Mouse (Mus musculus) mesoderm, embryonic 11.5 days (tissue): Measurements from ENCODE around the gene Ubr4.
A peak's percentile ranks its signal among the peaks of the same experiment; 100 is the strongest.
"Not testable (repeated sequence)": the region's sequence is repeated elsewhere in the genome, so short reads cannot be mapped to it uniquely, and the experiment has no call there.

ENCODE experiments used
- DNase-seq: peaks from one replicate; pipeline ENCODE4 v3.0.0-alpha.2; 2012; ENCODE audit warnings: low read depth, low spot score

Gene Ubr4

DNA sequence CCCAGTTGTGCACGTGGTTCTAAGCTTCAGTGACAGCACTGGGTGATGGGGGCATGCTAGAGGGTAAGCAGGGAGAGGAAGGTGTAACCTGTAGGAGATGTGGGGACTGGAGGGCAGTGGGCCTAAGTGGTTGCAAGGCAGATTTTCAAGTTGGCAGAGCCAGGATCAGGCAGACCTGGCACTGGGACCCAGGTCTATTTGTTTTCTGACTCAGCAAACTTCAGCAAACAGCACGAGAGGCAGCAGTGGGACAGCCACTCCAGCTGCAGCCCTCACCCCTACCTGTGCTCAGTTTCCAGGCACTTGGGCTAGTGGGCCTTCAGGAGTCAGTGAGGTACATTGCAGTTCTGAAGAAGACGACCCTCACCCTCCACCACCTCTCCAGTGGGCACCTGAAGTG lies 4.8 kb downstream of the Ubr4 start:
- no peak for DNase-seq

DNA sequence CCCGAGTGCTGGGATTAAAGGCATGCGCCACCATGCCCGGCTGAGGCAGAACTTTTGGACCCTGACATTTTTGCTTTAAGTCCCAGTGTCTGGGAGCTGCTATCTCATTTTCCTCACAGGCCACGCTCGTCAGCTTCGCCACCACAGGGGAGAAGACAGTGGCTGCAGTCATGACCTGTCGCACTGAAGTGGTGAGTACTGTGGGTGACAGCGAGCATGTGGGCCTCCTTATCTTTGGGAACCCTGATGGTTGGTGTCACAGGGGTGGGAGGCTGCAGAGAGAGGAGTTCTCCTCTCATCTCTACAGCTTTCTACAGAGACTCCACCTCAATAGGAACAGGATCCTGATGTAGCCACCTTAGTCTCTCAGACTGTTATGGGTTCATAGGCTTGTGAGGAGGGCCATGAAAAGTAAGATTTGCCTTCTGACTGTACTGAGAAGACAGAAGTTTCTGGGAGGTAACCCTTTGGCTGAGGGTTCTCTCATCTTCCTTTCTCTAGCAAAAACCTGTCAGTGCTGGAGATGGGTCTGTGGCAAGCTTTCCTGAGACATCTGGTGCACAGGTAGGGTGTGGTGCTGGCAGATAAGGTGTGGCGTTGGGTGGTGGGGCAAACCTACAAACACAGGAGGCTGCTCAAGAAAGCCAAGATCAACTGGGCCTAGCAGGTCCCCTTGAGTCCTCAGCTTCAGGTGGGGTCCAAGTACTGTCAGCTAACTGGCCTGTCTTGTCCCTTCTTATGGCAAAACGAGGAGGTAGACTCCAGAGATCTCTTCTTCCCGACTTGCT lies 8.5 kb downstream of the Ubr4 start:
- DNase-seq, result no peak

DNA sequence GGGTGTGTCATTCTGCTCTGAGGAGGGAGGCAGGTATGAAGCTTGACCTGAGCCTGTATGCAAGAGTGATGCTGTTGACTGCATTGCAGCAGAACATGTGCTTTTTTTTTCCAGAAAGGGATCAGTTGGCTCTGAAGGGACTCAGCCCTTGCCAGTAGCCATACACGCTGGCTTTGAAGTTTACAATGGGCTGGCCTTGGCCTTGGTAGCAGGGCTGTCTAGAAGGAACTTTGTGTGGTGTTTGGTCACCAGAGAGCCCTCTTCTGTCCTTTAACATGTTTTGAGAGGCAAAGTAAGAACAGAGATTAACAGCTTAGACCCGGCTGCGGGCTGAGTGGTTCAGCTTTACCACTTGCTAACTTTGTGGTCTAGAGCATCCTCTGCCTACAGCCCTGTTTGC lies 14.9 kb downstream of the Ubr4 start:
- DNase-seq, result no peak

DNA sequence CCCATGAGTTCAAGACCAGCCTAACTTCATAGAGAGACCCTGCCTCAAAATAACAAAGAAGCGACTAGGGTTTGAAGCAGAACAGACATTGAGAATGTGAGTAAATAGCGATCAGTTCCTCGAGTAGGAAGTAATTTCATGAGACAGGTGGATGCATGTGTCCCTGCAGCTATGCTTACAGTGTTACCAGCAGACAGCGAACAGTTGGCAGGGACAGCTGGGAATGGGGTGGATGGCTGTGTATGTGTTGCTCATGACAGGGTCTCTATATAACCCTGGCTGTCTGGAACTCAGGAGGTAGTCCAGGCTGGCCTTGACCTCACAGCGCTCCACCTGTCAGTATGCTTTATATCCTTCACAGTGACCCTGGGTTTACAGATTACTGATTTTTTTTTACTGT lies 15.6 kb downstream of the Ubr4 start:
- DNase-seq, result no peak

DNA sequence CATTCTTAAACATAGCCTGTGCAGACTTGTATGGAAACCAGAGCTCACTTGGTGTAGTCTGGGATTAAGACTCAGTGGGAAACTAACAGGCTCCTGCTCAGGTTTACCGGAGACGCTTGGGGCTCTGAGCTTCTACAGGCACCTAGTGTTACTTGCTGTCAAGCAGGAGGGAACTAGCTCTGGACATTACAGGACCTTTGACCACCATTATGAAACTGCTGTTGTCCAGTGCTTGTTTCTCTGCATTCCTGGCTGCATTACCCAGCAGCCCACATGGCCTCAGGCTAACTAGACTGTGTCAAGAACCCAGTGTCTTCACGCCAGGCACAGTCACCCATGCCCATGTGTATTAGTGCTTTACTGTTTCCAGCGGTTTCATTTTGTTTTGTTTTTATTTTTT lies 20.7 kb downstream of the Ubr4 start:
- no peak for DNase-seq

DNA sequence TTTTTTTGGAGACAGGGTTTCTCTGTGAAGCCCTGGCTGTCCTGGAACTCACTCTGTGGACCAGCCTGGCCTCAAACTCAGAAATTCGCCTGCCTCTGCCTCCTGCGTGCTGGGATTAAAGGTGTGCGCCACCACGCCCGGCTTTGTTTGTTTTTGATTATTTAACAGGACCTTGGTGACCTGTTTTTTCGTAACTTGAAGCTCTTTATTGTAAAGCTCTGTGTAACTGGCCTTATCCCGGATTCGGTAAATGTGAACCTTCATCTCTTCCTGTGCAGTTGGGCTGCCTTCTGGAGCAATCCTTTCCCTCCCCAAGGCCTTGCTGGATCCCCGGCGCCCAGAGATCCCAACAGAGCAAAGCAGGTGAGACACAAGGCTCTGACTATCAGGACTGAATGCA lies 21.1 kb downstream of the Ubr4 start:
- no peak for DNase-seq

DNA sequence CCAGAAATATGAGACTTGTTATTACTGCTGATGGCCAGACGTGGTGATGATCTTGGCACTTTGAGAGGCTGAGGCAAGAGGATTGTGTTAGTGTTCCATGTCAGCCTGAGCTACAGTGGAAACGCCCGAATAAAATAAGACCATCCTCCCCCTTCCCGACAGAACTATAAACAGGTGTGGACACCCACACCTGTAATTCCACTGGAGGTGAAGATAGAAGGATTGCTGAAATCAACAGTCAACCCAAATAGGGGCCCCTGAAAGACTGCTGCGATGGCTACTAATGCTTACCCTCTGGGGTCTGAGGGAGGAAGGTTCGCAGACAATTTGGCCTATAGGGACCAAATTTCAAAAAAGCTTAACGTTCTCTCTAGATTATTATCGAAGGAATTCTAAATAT lies 27.3 kb downstream of the Ubr4 start:
- DNase-seq, result no peak

DNA sequence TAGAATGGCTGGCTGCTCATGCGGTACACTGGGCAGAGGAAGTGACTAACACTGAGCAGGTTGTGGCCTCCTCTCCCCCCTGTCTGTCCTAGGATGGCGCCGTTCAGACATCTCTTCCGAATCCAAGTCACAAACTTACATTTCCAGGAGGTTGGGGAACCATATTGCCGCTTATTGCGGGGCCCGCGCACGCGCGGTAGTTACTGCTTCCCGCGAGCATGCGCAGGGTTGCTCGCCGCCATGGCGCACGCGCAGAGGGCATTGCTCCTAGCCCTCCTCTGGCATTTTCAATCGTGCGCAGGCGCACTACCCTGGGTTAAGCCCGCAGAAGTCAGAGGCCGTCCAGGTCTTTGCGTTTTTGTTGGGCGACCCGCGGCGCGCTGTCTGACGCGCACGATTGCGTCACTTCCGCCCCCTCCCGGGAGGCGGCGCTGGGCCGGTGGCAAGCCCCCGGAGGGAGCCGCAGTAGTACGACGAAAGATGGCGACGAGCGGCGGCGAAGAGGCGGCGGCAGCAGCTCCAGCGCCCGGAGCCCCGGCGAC lies 27.9 kb downstream of the Ubr4 start:
- peak; percentile 100 for DNase-seq

DNA sequence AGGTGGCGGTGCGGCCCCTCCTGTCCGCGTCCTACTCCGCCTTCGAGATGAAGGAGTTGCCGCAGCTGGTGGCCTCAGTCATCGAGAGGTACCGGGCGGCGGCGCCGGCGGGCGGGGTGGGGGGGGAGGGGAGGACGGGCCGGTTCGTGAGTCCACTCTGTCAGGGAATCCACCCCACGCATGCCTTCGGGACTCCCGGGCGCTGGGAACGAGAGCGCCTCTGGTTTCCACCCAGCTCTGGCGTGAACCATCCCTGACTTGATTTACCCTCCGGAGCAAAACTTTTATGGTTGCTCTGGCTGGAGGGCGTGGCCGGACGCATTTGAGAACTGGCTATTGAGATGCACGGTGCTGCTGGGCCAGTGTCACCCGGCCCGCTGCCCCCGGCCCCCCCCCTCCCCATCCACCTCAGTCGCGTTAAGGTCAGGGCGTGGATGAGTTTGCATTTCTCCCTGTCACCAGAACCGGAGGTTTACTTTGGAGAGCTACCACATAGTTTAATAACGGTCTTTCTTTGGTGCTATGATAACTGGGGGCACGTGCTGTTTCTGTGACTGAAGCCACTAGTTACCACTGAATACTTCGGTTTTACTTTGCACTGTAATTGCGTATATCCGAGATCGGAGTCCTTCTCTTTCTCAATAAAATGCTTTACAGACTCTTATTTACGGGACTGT lies 28.5 kb downstream of the Ubr4 start:
- peak; percentile 18 for DNase-seq

DNA sequence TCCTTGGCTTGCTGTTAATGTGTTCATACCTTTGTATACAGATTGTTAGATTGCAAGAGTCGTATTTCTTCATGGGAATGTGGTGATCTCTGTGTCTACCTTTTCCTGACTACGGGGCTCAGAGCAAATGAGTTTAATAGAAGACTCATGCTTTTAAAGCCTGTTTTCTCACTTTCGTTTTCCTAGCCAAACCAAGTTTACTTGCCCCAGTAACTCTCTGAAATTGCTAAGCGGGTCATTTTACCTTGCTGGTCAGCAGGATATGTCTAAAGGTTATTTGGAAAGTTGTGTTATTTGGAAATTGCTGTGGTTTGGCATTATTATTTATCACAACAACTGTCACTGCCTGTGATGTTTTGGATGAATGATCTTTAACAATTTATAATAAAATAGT lies 29.0 kb downstream of the Ubr4 start:
- DNase-seq, result no peak

DNA sequence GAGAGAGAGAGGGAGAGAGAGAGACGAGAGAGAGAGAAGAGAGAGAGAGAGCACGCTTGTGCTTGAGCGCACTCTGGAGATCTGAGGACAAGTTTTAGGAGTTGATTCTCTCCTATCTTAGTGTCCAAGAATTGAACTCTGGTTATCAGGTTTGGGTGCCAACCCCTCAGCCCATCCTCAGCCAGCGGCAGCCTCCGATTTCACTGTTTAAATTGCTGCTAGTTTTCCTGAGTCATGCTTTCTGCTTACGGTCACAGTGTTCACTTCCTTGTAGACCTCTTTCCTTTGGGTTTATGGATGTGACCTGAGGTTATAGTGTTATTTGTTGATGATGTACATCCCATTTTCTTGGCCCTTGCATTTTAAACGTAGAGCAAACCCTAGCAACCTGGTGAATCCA lies 29.8 kb downstream of the Ubr4 start:
- DNase-seq, result no peak

DNA sequence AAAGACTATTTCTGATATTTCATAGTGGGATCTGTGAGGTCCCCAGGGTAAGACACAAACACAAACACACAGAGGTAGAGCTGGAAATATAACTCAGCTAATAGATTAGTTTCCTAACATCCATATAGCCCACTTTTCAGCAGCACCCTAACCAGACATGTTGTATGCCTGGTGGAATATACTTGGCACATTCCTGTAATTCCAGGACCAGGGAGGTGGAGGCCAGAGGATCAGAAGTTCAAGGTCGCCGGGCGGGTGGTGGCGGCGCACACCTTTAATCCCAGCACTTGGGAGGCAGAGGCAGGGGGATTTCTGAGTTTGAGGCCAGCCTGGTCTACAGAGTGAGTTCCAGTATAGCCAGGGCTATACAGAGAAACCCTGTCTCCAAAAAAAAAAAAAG lies 33.4 kb downstream of the Ubr4 start:
- not testable (repeated sequence) for DNase-seq

DNA sequence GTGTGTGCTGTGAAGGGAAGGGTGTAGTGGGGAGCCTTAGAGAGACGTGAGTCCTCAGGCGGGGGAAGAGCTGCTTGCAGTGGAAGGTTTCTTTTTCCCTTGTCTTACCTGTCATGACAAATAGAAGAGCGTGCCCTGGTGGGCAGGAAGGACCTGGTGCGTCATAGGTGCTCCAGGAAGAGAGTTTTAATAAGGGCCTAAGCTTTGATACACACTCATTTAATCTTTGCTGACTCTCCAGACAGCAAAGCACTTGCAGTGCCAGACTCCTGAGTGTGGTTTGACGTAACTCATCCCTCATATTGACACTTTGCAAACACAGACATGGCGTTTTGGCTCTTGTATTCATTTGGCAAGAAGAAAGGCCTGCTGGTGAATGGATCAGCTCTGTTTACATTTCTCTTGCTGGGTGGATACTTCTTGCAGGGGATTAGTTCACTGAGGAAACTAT lies 34.5 kb downstream of the Ubr4 start:
- DNase-seq, result peak; percentile 10

DNA sequence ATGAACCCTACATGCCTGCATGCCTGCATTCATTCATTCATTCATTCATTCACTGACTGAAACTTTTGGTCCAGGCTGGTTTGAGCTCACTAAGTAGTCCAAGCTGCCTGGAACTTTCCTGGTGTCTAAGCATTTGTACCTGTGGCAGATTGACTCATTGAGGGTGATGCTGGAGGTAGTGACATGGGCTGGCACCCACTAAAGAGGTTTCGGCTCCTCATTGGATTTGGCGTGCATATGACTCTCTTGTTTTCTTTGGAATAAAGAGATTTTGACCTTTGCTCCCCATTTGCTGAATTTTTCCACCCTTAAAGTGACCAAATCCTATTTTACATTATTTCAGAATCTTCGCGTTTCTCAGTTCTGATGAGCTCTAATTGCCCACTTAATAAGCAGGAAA lies 37.1 kb downstream of the Ubr4 start:
- no peak for DNase-seq

DNA sequence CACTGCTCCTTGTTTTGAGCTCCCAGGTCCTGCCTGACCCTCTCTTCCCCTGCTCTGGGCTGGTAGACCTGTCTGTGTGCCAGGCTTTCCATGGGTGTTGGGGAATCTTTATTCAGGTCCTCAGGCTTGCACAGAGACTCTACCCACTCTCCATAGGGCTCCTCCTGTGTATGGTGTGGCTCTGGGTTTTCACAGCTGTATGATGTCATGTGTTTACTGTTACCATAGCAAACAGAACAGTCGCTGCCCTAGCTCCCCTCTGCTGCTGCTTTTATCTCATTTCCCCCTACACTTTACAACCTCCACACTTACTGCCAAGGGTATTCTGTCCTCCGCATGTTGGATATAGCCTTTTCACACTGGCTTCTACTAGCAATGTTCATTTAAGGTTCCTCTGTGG lies 43.0 kb downstream of the Ubr4 start:
- DNase-seq, result no peak

DNA sequence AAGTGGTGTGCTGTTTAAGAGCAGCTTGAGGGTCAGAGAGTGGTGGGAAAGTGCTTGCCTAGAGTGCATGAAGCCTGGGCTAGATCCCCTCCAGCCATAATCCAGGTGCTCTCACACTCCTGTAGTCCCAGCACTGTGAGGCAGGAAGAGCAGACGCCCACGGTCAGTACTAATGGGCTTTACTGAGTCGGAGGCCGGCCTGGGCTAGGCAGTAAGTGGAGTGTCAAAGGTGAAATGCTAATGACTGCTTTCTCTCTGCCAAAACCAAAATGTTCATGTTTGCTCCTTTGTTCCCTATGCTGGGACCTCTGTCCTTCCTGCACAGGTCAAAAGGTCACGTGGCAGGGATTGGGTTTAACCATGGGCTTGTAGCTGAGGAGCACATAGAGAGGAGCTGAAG lies 48.1 kb downstream of the Ubr4 start:
- no peak for DNase-seq

DNA sequence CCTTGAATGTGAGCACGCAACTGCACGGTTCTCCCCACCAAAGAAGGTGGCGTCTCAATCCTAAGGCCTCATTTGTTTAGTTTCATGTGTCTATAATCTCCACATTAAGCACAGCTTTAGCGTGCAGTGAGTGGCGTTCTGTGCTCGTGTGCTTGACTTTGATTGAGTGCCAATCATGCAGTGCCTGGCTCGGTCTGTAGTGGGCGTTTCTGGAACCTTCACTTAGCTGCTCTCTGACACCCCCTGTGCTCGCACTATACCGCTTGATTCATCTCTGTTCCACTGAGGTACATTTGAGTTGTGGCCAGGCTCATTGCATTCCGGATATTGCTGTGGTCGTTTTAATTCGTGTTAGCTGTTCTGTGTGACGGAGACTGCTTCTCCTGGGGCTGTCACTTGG lies 50.8 kb downstream of the Ubr4 start:
- DNase-seq, result no peak

DNA sequence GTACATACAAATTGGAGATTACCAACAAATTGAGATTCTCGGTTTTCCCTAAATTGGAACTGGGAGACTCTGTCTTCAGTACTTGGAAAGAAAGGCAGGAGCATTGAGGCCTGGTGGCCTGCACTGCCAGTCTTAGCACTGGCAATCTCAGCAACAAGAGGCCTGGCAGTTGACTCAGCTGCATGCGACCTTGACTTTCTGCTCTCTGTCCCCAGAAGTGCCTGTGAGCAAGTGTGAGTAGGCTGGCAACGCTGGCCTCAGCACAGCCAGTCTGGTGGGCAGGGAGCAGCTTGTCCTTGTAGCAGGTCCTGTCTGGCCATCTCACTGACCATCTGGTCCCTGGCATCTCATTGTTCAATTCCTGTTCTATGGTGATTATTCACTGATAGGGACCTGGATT lies 58.9 kb downstream of the Ubr4 start:
- no peak for DNase-seq

DNA sequence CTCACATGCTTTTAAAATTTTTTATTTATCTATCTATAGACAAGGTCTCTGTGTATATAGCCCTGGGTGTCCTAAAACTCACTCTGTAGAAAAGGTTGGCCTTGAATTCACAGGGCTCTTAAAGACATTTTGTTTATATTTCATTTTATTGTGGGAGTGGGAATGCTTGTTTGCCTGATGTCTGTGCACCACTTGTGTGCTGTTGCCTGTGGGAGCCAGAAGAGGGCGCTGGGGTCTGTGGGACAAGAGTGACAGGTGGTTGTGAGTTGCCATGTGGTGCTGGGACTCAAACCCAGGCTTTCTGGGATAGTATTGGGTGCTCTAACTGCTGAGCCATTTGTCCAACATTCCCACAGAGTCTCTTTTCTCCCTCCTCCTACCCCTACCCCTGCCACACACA lies 65.5 kb downstream of the Ubr4 start:
- no peak for DNase-seq

DNA sequence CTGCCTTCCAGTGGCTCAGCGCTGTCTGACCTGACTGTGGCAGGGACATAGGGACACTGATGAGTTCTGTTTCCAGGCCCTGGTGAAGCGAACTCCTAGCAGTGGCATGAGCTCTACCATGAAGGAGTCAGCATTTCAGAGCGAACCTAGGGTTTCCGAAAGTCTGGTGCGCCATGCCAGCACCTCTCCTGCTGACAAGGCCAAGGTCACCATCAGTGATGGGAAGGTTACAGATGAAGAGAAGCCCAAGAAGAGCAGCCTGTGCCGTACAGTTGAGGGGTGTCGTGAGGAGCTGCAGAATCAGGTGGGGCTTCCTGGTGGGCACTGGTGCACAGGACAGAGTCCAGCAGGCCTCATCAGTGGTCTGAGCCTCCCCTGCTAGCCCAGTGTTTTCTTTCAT lies 69.2 kb downstream of the Ubr4 start:
- no peak for DNase-seq

DNA sequence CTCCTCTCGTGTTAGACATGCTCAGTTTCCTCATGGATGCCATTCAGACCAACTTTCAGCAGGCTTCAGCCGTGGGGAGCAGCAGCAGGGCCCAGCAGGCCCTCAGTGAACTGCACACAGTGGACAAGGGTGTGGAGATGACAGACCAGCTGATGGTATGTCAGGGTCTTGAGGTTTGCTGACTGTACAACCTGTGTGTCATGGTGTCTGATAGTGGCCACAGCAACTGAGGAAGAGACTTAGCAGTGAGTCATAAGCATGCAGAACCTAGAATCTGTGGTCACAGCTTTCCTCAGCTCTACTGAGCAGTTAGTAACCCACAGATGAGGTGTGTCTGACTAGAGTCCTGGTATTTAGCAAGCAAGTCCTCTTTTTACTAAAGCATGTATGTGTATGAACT lies 70.0 kb downstream of the Ubr4 start:
- no peak for DNase-seq

DNA sequence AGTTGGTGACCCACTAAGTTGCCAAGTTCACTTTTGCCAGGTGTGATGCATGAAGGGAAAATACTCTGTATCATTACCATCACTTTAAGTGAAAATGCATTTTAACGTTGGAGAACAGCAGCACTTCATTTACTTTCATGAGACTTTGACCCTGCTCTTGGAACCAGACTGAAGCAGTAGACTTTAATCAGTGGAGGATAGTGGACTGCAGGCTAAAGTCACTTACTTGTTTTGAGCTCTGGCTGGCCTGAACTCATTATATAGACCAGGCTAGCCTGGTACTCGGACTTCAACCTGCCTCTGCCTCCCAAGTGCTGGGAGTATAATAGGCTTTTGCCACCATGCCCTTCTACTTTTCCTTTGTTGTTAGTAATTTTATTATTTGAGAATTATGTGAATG lies 70.9 kb downstream of the Ubr4 start:
- no peak for DNase-seq

DNA sequence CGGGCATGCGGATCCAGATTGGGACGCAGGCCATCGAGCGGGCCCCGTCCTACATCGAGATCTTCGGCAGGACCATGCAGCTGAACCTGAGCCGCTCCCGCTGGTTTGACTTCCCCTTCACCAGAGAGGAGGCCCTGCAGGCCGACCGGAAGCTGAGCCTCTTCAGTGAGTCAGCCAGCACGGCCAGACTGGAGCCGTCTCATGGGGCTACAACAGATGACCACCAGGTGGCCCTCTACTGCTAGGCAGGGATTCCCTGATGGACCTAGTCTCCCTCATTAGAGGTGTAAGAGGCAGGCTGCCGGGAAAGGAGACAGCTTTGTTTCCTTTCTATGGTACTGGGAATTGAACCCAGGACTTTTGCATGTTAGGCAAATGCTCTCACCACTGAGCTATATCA lies 77.8 kb downstream of the Ubr4 start:
- peak; percentile 70 for DNase-seq
